Mouse (Mus musculus) spleen, adult 2 months (tissue): ENCODE measurements around the gene Cercam. TPM values are rescaled to one million over a fixed set of nuclear protein-coding genes. Genes with fewer than 3 reads are reported as not detected.

Experiments
- DNase-seq, 2 experiments: peaks; one replicate each; pipeline versions ENCODE4 v3.0.0 to v3.0.0-alpha.2; 2012 to 2021; ENCODE audit warnings: low spot score in 2 of 2, low read depth in 1 of 2
- H3K27ac ChIP-seq: fragments of 200-500 bp; 2 replicates; pipeline ENCODE4 v1.5.1; 2012; ENCODE audit warnings: low read length, inconsistent platforms; ENCODE audit not compliant: insufficient read depth
- H3K27me3 ChIP-seq: fragments of 200-500 bp; 2 replicates; pipeline ENCODE4 v1.6.1; 2012; ENCODE audit warnings: mild to moderate bottlenecking, moderate library complexity, low read length, inconsistent platforms; ENCODE audit not compliant: control insufficient read depth, insufficient read depth
- H3K36me3 ChIP-seq: fragments of 200-500 bp; 2 replicates; pipeline ENCODE4 v1.6.1; 2012; ENCODE audit warnings: mild to moderate bottlenecking, low read length, inconsistent platforms; ENCODE audit not compliant: control insufficient read depth, insufficient read depth
- H3K4me1 ChIP-seq: fragments of 200-500 bp; 2 replicates; pipeline ENCODE4 v1.6.1; 2011; ENCODE audit warnings: inconsistent platforms; ENCODE audit not compliant: control insufficient read depth, insufficient read depth, insufficient read length
- H3K4me3 ChIP-seq: fragments of 200-500 bp; 2 replicates; pipeline ENCODE4 v1.5.1; 2011; ENCODE audit warnings: mild to moderate bottlenecking, inconsistent platforms; ENCODE audit not compliant: insufficient read depth, insufficient read length; ENCODE audit errors: extremely low read depth
- CTCF ChIP-seq: fragments of 200-500 bp; IDR thresholded peaks from 2 replicates; pipeline ENCODE4 v1.5.1; 2011; ENCODE audit warnings: mild to moderate bottlenecking, inconsistent platforms; ENCODE audit not compliant: insufficient read depth, insufficient read length, insufficient replicate concordance; ENCODE audit errors: extremely low read depth
- POLR2A ChIP-seq: fragments of 200-500 bp; IDR thresholded peaks from 2 replicates; pipeline ENCODE4 v1.6.1; 2011; ENCODE audit warnings: low read depth, low read length, inconsistent platforms
- WGBS: fragments of 180-500 bp; shearing (Covaris S2); methylation state at CpG from one replicate; pipeline ENCODE4 v1.1.7; 2018; 5-methylcytosine and 5-hydroxymethylcytosine counted together
- polyA plus RNA-seq: library from polyadenylated mRNA; depleted of rRNA; stranded (reverse); fragments of >200 nt; gene quantifications from 2 replicates; pipeline ENCODE4 v1.2.3, GENCODE M21; 2012

Cercam gene
- polyA plus RNA-seq, 1 experiment = 8.4 TPM

- no peak for DNase-seq
- Histone ChIP-seq H3K27ac (no peak overlapping the region), H3K4me1 (peaks cover 7% of the 10 kb centered on the region; the same call in 1 of the 2 replicates), H3K4me3 (no peak overlapping the region), H3K27me3 (no peaks in the 10 kb centered on the region), H3K36me3 (peaks cover 8% of the 10 kb centered on the region)
- TF ChIP-seq CTCF (no peak), POLR2A (no peak)
- WGBS = 90% methylated on average over 4 of the region's 4 CpGs
Measured at GRCm38 (mm10) chr2:29831106-29831505, 37.9 kb upstream of the Cercam start.

GRCm38 (mm10) chr2:29833796-29834195 is 35.2 kb upstream of the Cercam start:
- peaks cover 12% of the 10 kb centered on the region for H3K36me3 ChIP-seq
- no peak overlapping the region for H3K4me3 ChIP-seq
- no peaks in the 10 kb centered on the region for H3K4me1 ChIP-seq
- no peak for DNase-seq
- no peak overlapping the region for H3K27ac ChIP-seq
- 93% methylated on average over 5 of the region's 5 CpGs for WGBS
- TF ChIP-seq CTCF (no peak), POLR2A (no peak)
- H3K27me3 ChIP-seq = no peaks in the 10 kb centered on the region

GRCm38 (mm10) chr2:29835391-29835899 is 33.5 kb upstream of the Cercam start:
- Histone ChIP-seq H3K36me3 (peaks cover 14% of the 10 kb centered on the region), H3K4me1 (no peaks in the 10 kb centered on the region), H3K4me3 (no peak overlapping the region), H3K27ac (no peak overlapping the region), H3K27me3 (no peaks in the 10 kb centered on the region)
- WGBS = 98% methylated on average over 2 of the region's 2 CpGs
- TF ChIP-seq CTCF (no peak), POLR2A (no peak)
- DNase-seq = no peak

GRCm38 (mm10) chr2:29839460-29839859 is 29.5 kb upstream of the Cercam start:
- no peak for DNase-seq
- Histone ChIP-seq H3K4me3 (no peak overlapping the region), H3K36me3 (peaks cover 25% of the 10 kb centered on the region), H3K4me1 (no peaks in the 10 kb centered on the region), H3K27ac (no peak overlapping the region), H3K27me3 (no peaks in the 10 kb centered on the region)
- 81% methylated on average over 4 of the region's 4 CpGs for WGBS
- no peak for TF ChIP-seq POLR2A
- no peak for TF ChIP-seq CTCF

- Histone ChIP-seq H3K4me3 (no peak overlapping the region), H3K4me1 (no peaks in the 10 kb centered on the region), H3K27ac (no peak overlapping the region), H3K27me3 (no peaks in the 10 kb centered on the region), H3K36me3 (peaks cover 26% of the 10 kb centered on the region)
- no peak for TF ChIP-seq CTCF
- no peak for TF ChIP-seq POLR2A
- no peak for DNase-seq
- 88% methylated on average over 9 of the region's 9 CpGs for WGBS
Measured at GRCm38 (mm10) chr2:29843231-29844105, 25.5 kb upstream of the Cercam start.

- Histone ChIP-seq H3K4me1 (no peaks in the 10 kb centered on the region), H3K27me3 (no peaks in the 10 kb centered on the region), H3K4me3 (no peak overlapping the region), H3K27ac (no peak overlapping the region), H3K36me3 (peaks cover 23% of the 10 kb centered on the region)
- no peak for DNase-seq
- WGBS = 96% methylated on average over 2 of the region's 2 CpGs
- TF ChIP-seq POLR2A (no peak), CTCF (no peak)
Measured at GRCm38 (mm10) chr2:29844115-29844514, 24.8 kb upstream of the Cercam start.

GRCm38 (mm10) chr2:29844661-29845060 is 24.3 kb upstream of the Cercam start:
- TF ChIP-seq CTCF = no peak
- no peak for TF ChIP-seq POLR2A
- H3K36me3 ChIP-seq = peaks cover 23% of the 10 kb centered on the region
- no peak overlapping the region for H3K4me3 ChIP-seq
- no peak overlapping the region for H3K27ac ChIP-seq
- H3K27me3 ChIP-seq = no peaks in the 10 kb centered on the region
- no peak for DNase-seq
- no peaks in the 10 kb centered on the region for H3K4me1 ChIP-seq
- 95% methylated on average over 3 of the region's 3 CpGs for WGBS
